Mouse (Mus musculus) C2C12 (cell line): ENCODE measurements around the gene Sema4d.

Source experiments
- CTCF ChIP-seq: IDR thresholded peaks from one replicate; pipeline ENCODE4 v1.5.1; 2011; ENCODE audit not compliant: control insufficient read depth, insufficient read depth, insufficient read length
- FOSL1 ChIP-seq: IDR thresholded peaks from one replicate; pipeline ENCODE4 v1.8.0; 2011; ENCODE audit warnings: mild to moderate bottlenecking, low read length; ENCODE audit not compliant: poor library complexity, insufficient read depth, severe bottlenecking
- MYOD1 ChIP-seq: IDR thresholded peaks from one replicate; pipeline ENCODE4 v1.6.1; 2011; ENCODE audit warnings: low read depth; ENCODE audit not compliant: control insufficient read depth, insufficient read length
- MYOG ChIP-seq: IDR thresholded peaks from one replicate; pipeline ENCODE4 v1.6.1; 2011; ENCODE audit not compliant: control insufficient read depth, insufficient read length; ENCODE audit errors: extremely low read depth
- USF1 ChIP-seq: IDR thresholded peaks from one replicate; pipeline ENCODE4 v1.6.1; 2011; ENCODE audit warnings: low read depth, mild to moderate bottlenecking, control low read depth, moderate library complexity

GRCm38 (mm10) chr13:51834520-51834919 is 41.0 kb upstream of the Sema4d start:
- TF ChIP-seq CTCF = no peak
- no peak for TF ChIP-seq MYOD1
- TF ChIP-seq FOSL1 = no peak
- TF ChIP-seq USF1 = no peak
- no peak for TF ChIP-seq MYOG
